ENCODE assay signal across 17 mouse cellular contexts in the genomic region with DNA sequence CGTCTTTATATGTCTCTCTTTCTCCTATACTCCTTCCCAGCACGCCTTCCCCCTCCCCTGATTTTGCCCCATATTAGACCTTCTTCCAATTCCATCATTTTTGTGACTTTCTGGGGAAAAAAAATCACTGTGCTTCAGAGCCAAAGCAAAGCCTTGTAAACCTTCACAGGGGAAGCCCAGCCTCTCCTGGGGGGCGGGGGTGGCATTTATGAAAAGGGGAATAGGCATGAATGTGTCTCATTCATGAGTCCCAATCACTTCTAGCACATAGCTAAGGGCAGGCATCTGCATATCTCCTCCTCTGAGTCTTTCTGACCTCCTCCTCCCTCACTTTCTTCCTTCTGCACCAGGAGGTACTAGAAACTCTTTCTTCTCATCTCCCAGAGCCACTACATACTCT.
"Had no signal": no experiment of that assay in that cellular context is flagged by ENCODE, and none has a peak within 500 bp of the region (broad histone marks: within the 10 kb centered on the region; RNA-seq: fewer than 3 reads in every experiment).

No protein-coding gene starts in this region.

- H3K9ac ChIP-seq: lung, embryonic 14.5 days; midbrain, embryonic 12.5 days; neural tube, embryonic 13.5 days; neural tube, embryonic 15.5 days had no signal

- H3K27ac ChIP-seq: midbrain, embryonic 10.5 days; midbrain, embryonic 12.5 days; neural tube, embryonic 13.5 days; neural tube, embryonic 15.5 days had no signal

- H3K36me3 ChIP-seq: midbrain, embryonic 10.5 days; midbrain, embryonic 12.5 days; neural tube, embryonic 13.5 days; neural tube, embryonic 15.5 days had no signal

- ATAC-seq: midbrain, embryonic 16.5 days had no signal

- H3K4me3 ChIP-seq: midbrain, embryonic 10.5 days; midbrain, embryonic 12.5 days; myocyte; neural tube, embryonic 13.5 days; neural tube, embryonic 15.5 days had no signal

- H3K4me2 ChIP-seq: lung, embryonic 14.5 days; midbrain, embryonic 12.5 days; neural tube, embryonic 13.5 days; neural tube, embryonic 15.5 days had no signal

- H3K9me3 ChIP-seq: midbrain, embryonic 12.5 days; neural tube, embryonic 15.5 days had no signal

- DNase-seq: lung, embryonic 14.5 days; lung, postnatal 4 days; midbrain, embryonic 14.5 days; retina, postnatal 1 day; right cerebral cortex, adult 18-20 months; right cerebral cortex, postnatal 25 days; right cerebral cortex, postnatal 4 days; spleen, adult 18-20 months; thymus, adult 18-20 months; thymus, postnatal 14 days; thymus, postnatal 36 days had no signal

- H3K4me1 ChIP-seq: midbrain, embryonic 10.5 days; midbrain, embryonic 12.5 days; neural tube, embryonic 13.5 days; neural tube, embryonic 15.5 days had no signal

- H3K27me3 ChIP-seq: midbrain, embryonic 12.5 days; neural tube, embryonic 13.5 days; neural tube, embryonic 15.5 days had no signal
